Mouse (Mus musculus): ENCODE measurements at regions not wholly inside any gene's neighbourhood (a gene's known extent, or its start where the extent isn't known, plus 50 kb on each side); places are given as distances from the start of the nearest gene placed in this dataset.

GRCm38 (mm10) chr3:17452984-17453383, 495.2 kb upstream of the Cypt12 start:
- no peak overlapping the region for H3K9ac ChIP-seq
- H3K27ac ChIP-seq = no peak overlapping the region
- H3K36me3 ChIP-seq = no peaks in the 10 kb centered on the region
- no peaks in the 10 kb centered on the region for H3K27me3 ChIP-seq
- ATAC-seq (ENCODE audit: borderline replicate concordance, extremely low read depth, low FRiP score, low TSS enrichment) = no peak
- WGBS = 78% methylated on average over 1 of the region's 1 CpGs
- no peaks in the 10 kb centered on the region for H3K4me1 ChIP-seq
- no peaks in the 10 kb centered on the region for H3K9me3 ChIP-seq
- H3K4me2 ChIP-seq = no peak overlapping the region
- no peak overlapping the region for H3K4me3 ChIP-seq

DNA sequence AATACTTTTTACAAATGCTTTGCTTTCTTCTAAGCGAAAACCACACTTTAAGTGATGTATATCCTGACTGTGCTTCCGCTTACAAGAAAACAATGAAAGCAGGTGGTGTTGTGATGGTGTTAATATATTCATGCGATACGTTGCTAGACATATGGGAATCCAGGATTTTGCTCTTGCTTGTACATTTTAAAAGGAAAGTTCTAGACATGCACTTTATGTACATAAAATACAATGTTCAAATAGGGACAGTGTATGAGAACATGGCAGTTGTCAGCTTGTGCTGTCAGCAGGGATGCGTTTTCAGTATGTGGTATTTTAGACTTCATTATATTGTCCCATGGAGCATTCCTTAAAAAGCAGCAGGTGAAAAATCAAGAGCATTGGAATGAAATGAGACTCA, 487.7 kb upstream of the Cypt12 start:
- H3K27me3 ChIP-seq = no peaks in the 10 kb centered on the region
- H3K9ac ChIP-seq = no peak overlapping the region
- no peak overlapping the region for H3K4me2 ChIP-seq
- no peaks in the 10 kb centered on the region for H3K36me3 ChIP-seq
- no peaks in the 10 kb centered on the region for H3K4me1 ChIP-seq
- WGBS = 86% methylated on average over 5 of the region's 5 CpGs
- no peaks in the 10 kb centered on the region for H3K9me3 ChIP-seq
- H3K4me3 ChIP-seq = no peak overlapping the region
- H3K27ac ChIP-seq = no peak overlapping the region
- ATAC-seq (ENCODE audit: borderline replicate concordance, extremely low read depth, low FRiP score, low TSS enrichment) = no peak

DNA sequence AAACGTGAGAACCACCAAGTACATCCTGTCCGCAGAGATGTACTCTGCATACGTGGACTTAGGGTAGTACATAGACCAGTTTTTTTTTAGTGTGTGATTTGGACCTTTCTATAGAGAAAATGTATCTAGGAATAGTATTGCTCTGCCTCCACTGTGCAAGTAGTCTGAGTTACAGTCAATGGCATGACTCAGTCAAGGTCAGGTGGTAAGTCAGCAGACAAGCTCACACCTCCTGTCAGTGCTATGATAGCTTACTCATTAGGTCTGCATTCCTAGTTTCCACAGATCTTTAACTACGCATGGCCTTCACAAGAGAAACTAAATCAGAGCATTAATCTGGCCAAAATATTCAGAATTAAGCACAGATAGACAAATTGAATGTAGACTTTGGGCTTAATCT, 486.8 kb upstream of the Cypt12 start:
- H3K4me1 ChIP-seq = no peaks in the 10 kb centered on the region
- no peak overlapping the region for H3K9ac ChIP-seq
- no peak for ATAC-seq (ENCODE audit: borderline replicate concordance, extremely low read depth, low FRiP score, low TSS enrichment)
- 81% methylated on average over 4 of the region's 4 CpGs for WGBS
- no peak overlapping the region for H3K4me3 ChIP-seq
- no peak overlapping the region for H3K4me2 ChIP-seq
- no peaks in the 10 kb centered on the region for H3K36me3 ChIP-seq
- H3K27me3 ChIP-seq = no peaks in the 10 kb centered on the region
- no peak overlapping the region for H3K27ac ChIP-seq
- H3K9me3 ChIP-seq = no peaks in the 10 kb centered on the region

GRCm38 (mm10) chr3:17473812-17474211, 474.4 kb upstream of the Cypt12 start:
- no peak overlapping the region for H3K4me3 ChIP-seq

GRCm38 (mm10) chr3:17489240-17490142, 458.7 kb upstream of the Cypt12 start:
- Histone ChIP-seq H3K36me3 (no peaks in the 10 kb centered on the region), H3K9ac (no peak overlapping the region), H3K4me1 (no peaks in the 10 kb centered on the region), H3K9me3 (no peaks in the 10 kb centered on the region), H3K27ac (no peak overlapping the region), H3K27me3 (no peaks in the 10 kb centered on the region), H3K4me3 (no peak overlapping the region), H3K4me2 (no peak overlapping the region)
- WGBS = 31% methylated on average over 4 of the region's 4 CpGs
- ATAC-seq (ENCODE audit: borderline replicate concordance, extremely low read depth, low FRiP score, low TSS enrichment) = no peak

More at GRCm38 (mm10) chr3:17473812-17474211, 474.4 kb upstream of the Cypt12 start:
- Histone ChIP-seq H3K4me1 (no peaks in the 10 kb centered on the region), H3K27ac (no peak overlapping the region), H3K9ac (no peak overlapping the region), H3K27me3 (no peaks in the 10 kb centered on the region), H3K9me3 (no peaks in the 10 kb centered on the region), H3K36me3 (no peaks in the 10 kb centered on the region), H3K4me2 (no peak overlapping the region)
- no peak for ATAC-seq (ENCODE audit: borderline replicate concordance, extremely low read depth, low FRiP score, low TSS enrichment)
- WGBS = 79% methylated on average over 2 of the region's 2 CpGs

GRCm38 (mm10) chr3:17490632-17491031, 457.6 kb upstream of the Cypt12 start:
- H3K9ac ChIP-seq = no peak overlapping the region
- H3K9me3 ChIP-seq = no peaks in the 10 kb centered on the region
- no peak overlapping the region for H3K27ac ChIP-seq
- no peak overlapping the region for H3K4me2 ChIP-seq
- no peaks in the 10 kb centered on the region for H3K4me1 ChIP-seq
- no peaks in the 10 kb centered on the region for H3K36me3 ChIP-seq
- no peak for ATAC-seq (ENCODE audit: borderline replicate concordance, extremely low read depth, low FRiP score, low TSS enrichment)
- no peak overlapping the region for H3K4me3 ChIP-seq
- no peaks in the 10 kb centered on the region for H3K27me3 ChIP-seq

- WGBS = 79% methylated on average over 3 of the region's 3 CpGs
- H3K9me3 ChIP-seq = no peaks in the 10 kb centered on the region
These were observed 449.9 kb upstream of the Cypt12 start for GRCm38 (mm10) chr3:17498291-17498690.

GRCm38 (mm10) chr3:17501556-17501955, 446.7 kb upstream of the Cypt12 start:
- Histone ChIP-seq H3K4me3 (no peak overlapping the region), H3K27me3 (no peaks in the 10 kb centered on the region), H3K4me1 (no peaks in the 10 kb centered on the region), H3K4me2 (no peak overlapping the region), H3K36me3 (no peaks in the 10 kb centered on the region), H3K27ac (no peak overlapping the region), H3K9me3 (no peaks in the 10 kb centered on the region), H3K9ac (no peak overlapping the region)
- WGBS = 57% methylated on average over 2 of the region's 2 CpGs
- no peak for ATAC-seq (ENCODE audit: borderline replicate concordance, extremely low read depth, low FRiP score, low TSS enrichment)

More at GRCm38 (mm10) chr3:17498291-17498690, 449.9 kb upstream of the Cypt12 start:
- H3K9ac ChIP-seq = no peak overlapping the region
- no peaks in the 10 kb centered on the region for H3K27me3 ChIP-seq
- H3K4me1 ChIP-seq = no peaks in the 10 kb centered on the region
- no peaks in the 10 kb centered on the region for H3K36me3 ChIP-seq
- no peak overlapping the region for H3K4me3 ChIP-seq
- ATAC-seq (ENCODE audit: borderline replicate concordance, extremely low read depth, low FRiP score, low TSS enrichment) = no peak
- no peak overlapping the region for H3K4me2 ChIP-seq
- H3K27ac ChIP-seq = no peak overlapping the region

- H3K9me3 ChIP-seq = no peaks in the 10 kb centered on the region
- H3K4me1 ChIP-seq = no peaks in the 10 kb centered on the region
- no peaks in the 10 kb centered on the region for H3K36me3 ChIP-seq
- H3K27me3 ChIP-seq = no peaks in the 10 kb centered on the region
- no peak for ATAC-seq (ENCODE audit: borderline replicate concordance, extremely low read depth, low FRiP score, low TSS enrichment)
- no peak overlapping the region for H3K27ac ChIP-seq
- no peak overlapping the region for H3K9ac ChIP-seq
- no peak overlapping the region for H3K4me3 ChIP-seq
- no peak overlapping the region for H3K4me2 ChIP-seq
These were observed 406.9 kb upstream of the Cypt12 start for GRCm38 (mm10) chr3:17541346-17541745.

GRCm38 (mm10) chr3:17547559-17548059, 400.6 kb upstream of the Cypt12 start:
- Histone ChIP-seq H3K9me3 (no peaks in the 10 kb centered on the region), H3K27ac (no peak overlapping the region), H3K4me1 (no peaks in the 10 kb centered on the region), H3K4me3 (no peak overlapping the region), H3K36me3 (no peaks in the 10 kb centered on the region), H3K27me3 (no peaks in the 10 kb centered on the region), H3K9ac (no peak overlapping the region), H3K4me2 (no peak overlapping the region)
- ATAC-seq (ENCODE audit: borderline replicate concordance, extremely low read depth, low FRiP score, low TSS enrichment) = no peak
- 56% methylated on average over 1 of the region's 1 CpGs for WGBS

- H3K27ac ChIP-seq = no peak overlapping the region
- 47% methylated on average over 9 of the region's 9 CpGs for WGBS
- no peaks in the 10 kb centered on the region for H3K27me3 ChIP-seq
- H3K9me3 ChIP-seq = no peaks in the 10 kb centered on the region
- no peaks in the 10 kb centered on the region for H3K4me1 ChIP-seq
- ATAC-seq (ENCODE audit: borderline replicate concordance, extremely low read depth, low FRiP score, low TSS enrichment) = no peak
- H3K4me2 ChIP-seq = no peak overlapping the region
- no peaks in the 10 kb centered on the region for H3K36me3 ChIP-seq
- no peak overlapping the region for H3K4me3 ChIP-seq
- H3K9ac ChIP-seq = no peak overlapping the region
These were observed 365.7 kb upstream of the Cypt12 start for GRCm38 (mm10) chr3:17582487-17582886.

DNA sequence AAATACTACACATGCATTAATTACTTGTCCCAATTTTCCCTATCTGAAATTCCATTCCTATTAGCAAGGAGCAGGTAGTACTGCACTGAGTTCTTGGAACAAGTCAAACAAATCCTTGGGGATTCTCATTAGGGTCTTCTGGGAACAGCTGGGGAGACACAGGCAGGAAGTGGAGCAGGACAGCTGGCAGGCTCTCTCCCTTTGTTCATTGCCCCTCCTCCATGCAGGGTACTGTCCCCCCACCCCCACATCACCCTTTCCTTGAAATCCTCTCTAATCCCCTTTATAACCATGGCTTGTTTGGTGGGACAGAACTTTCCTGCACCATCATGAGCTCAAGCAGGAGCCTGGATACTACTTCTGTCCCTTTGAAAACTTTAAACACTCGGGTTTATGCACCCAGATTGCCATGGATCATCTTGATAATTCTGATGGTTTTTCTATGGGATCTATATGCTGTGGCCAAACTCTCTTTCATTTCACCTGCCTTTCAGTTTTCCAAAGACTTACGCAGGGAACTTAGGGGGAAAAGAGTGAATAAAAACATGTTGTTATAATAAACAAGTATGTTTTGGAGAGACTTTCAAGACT, 358.2 kb upstream of the Cypt12 start:
- H3K9me3 ChIP-seq = no peaks in the 10 kb centered on the region
- whole genome bisulfite sequencing = 53% methylated on average over 2 of the region's 2 CpGs
- no peak overlapping the region for H3K9ac ChIP-seq
- no peak overlapping the region for H3K4me3 ChIP-seq
- H3K4me2 ChIP-seq = no peak overlapping the region
- H3K27me3 ChIP-seq = no peaks in the 10 kb centered on the region
- H3K36me3 ChIP-seq = no peaks in the 10 kb centered on the region
- ATAC-seq (ENCODE audit: borderline replicate concordance, extremely low read depth, low FRiP score, low TSS enrichment) = no peak
- H3K4me1 ChIP-seq = no peaks in the 10 kb centered on the region
- no peak overlapping the region for H3K27ac ChIP-seq

All from lung, embryonic 15.5 days (tissue).